Mouse (Mus musculus) heart, embryonic 15.5 days (tissue): Measurements from ENCODE around the gene Sdhc. TPM values are rescaled to one million over a fixed set of nuclear protein-coding genes. Genes with fewer than 3 reads are reported as not detected.
A peak's percentile ranks its signal among the peaks of the same experiment; 100 is the strongest.

Source experiments
- ATAC-seq: fragments of 200-750 bp; cut with Nextera tagmentation; replicated peaks from 2 replicates; pipeline ENCODE4 v1.8.0; 2017; ENCODE audit warnings: low read depth, moderate TSS enrichment; ENCODE audit not compliant: insufficient number of reproducible peaks, insufficient read depth, low FRiP score
- H3K27ac ChIP-seq: fragments of 300-500 bp; sonication (generic); 2 replicates; pipeline ENCODE4 v1.5.1; 2015; ENCODE audit warnings: mild to moderate bottlenecking, inconsistent platforms
- H3K27me3 ChIP-seq: fragments of 300-500 bp; sonication (generic); 2 replicates; pipeline ENCODE4 v1.6.1; 2015; ENCODE audit warnings: inconsistent platforms
- H3K36me3 ChIP-seq: fragments of 300-500 bp; sonication (generic); 2 replicates; pipeline ENCODE4 v1.6.1; 2015; ENCODE audit warnings: mild to moderate bottlenecking, inconsistent platforms
- H3K4me1 ChIP-seq: fragments of 300-500 bp; sonication (generic); replicated peaks from 2 replicates; pipeline ENCODE4 v1.6.1; 2015; ENCODE audit warnings: inconsistent platforms
- H3K4me2 ChIP-seq: fragments of 300-500 bp; sonication (generic); 2 replicates; pipeline ENCODE4 v1.6.1; 2015; ENCODE audit warnings: inconsistent platforms, mild to moderate bottlenecking, moderate library complexity
- H3K4me3 ChIP-seq: fragments of 300-500 bp; sonication (generic); 2 replicates; pipeline ENCODE4 v1.5.1; 2015; ENCODE audit warnings: mild to moderate bottlenecking, inconsistent platforms
- H3K9ac ChIP-seq: fragments of 300-500 bp; sonication (generic); 2 replicates; pipeline ENCODE4 v1.6.1; 2015; ENCODE audit warnings: mild to moderate bottlenecking, inconsistent platforms
- H3K9me3 ChIP-seq: fragments of 300-500 bp; sonication (generic); replicated peaks from 2 replicates; pipeline ENCODE4 v1.6.1; 2016; ENCODE audit warnings: inconsistent platforms
- WGBS: fragments of 180-500 bp; shearing (Covaris S2); methylation state at CpG from one replicate; pipeline ENCODE4 v1.1.7; 2015; ENCODE audit warnings: mixed read lengths; 5-methylcytosine and 5-hydroxymethylcytosine counted together
- polyA plus RNA-seq: library from polyadenylated mRNA; unstranded; fragments of >200 nt; fragmentation: Nextera tagmentation; extraction: Ambion mirVana; gene quantifications from 2 replicates; pipeline ENCODE4 v1.2.1, GENCODE M21; 2015

The Sdhc gene
- polyA plus RNA-seq, 1 experiment from 2014 or later: 563 TPM

GRCm38 (mm10) chr1:171189046-171189445, 38.6 kb upstream of the Sdhc start:
- Histone ChIP-seq H3K27me3 (no peaks in the 10 kb centered on the region; the same call in 1 of the 2 replicates), H3K9ac (peak overlapping the region; percentile 44), H3K4me2 (peak overlapping the region; percentile 51), H3K4me3 (no peak overlapping the region), H3K27ac (peak overlapping the region; percentile 95), H3K4me1 (peaks cover 60% of the 10 kb centered on the region), H3K36me3 (no peaks in the 10 kb centered on the region), H3K9me3 (no peaks in the 10 kb centered on the region)
- WGBS: 9% methylated on average over 8 of the region's 8 CpGs
- ATAC-seq: peak; percentile 71

GRCm38 (mm10) chr1:171187851-171188700, 37.7 kb upstream of the Sdhc start:
- peak overlapping the region; percentile 95 for H3K27ac ChIP-seq
- 68% methylated on average over 13 of the region's 13 CpGs for WGBS

GRCm38 (mm10) chr1:171185655-171186054, 35.3 kb upstream of the Sdhc start:
- Histone ChIP-seq H3K27ac (peak overlapping the region; percentile 66), H3K4me1 (peaks cover 49% of the 10 kb centered on the region), H3K4me2 (no peak overlapping the region), H3K4me3 (no peak overlapping the region), H3K36me3 (no peaks in the 10 kb centered on the region), H3K27me3 (no peaks in the 10 kb centered on the region), H3K9ac (no peak overlapping the region), H3K9me3 (no peaks in the 10 kb centered on the region)
- no peak for ATAC-seq
- 61% methylated on average over 8 of the region's 8 CpGs for WGBS

More at GRCm38 (mm10) chr1:171187851-171188700, 37.7 kb upstream of the Sdhc start:
- Histone ChIP-seq H3K9me3 (no peaks in the 10 kb centered on the region), H3K9ac (no peak overlapping the region), H3K4me1 (peaks cover 57% of the 10 kb centered on the region), H3K36me3 (no peaks in the 10 kb centered on the region), H3K4me2 (no peak overlapping the region), H3K27me3 (no peaks in the 10 kb centered on the region; the same call in 1 of the 2 replicates), H3K4me3 (no peak overlapping the region)
- ATAC-seq: no peak

- 54% methylated on average over 7 of the region's 7 CpGs for WGBS
- ATAC-seq: no peak
- Histone ChIP-seq H3K9ac (no peak overlapping the region), H3K4me3 (no peak overlapping the region), H3K9me3 (no peaks in the 10 kb centered on the region), H3K27me3 (no peaks in the 10 kb centered on the region), H3K27ac (peak overlapping the region; percentile 82), H3K4me2 (0 out of 2 replicates have a peak overlapping the region, but pooled peaks have one; percentile 24), H3K36me3 (no peaks in the 10 kb centered on the region), H3K4me1 (peaks cover 51% of the 10 kb centered on the region)
Measured at GRCm38 (mm10) chr1:171184314-171184713, 33.9 kb upstream of the Sdhc start.

GRCm38 (mm10) chr1:171183620-171184019, 33.2 kb upstream of the Sdhc start:
- Histone ChIP-seq H3K4me3 (no peak overlapping the region), H3K27me3 (no peaks in the 10 kb centered on the region), H3K9me3 (no peaks in the 10 kb centered on the region), H3K4me2 (peak overlapping the region; percentile 24), H3K9ac (no peak overlapping the region), H3K36me3 (no peaks in the 10 kb centered on the region), H3K4me1 (peaks cover 44% of the 10 kb centered on the region), H3K27ac (peak overlapping the region; percentile 82)
- 35% methylated on average over 3 of the region's 3 CpGs for WGBS
- peak; percentile 67 for ATAC-seq

- Histone ChIP-seq H3K27ac (peak overlapping the region; percentile 82; the same call in 1 of the 2 replicates), H3K4me2 (no peak overlapping the region), H3K9ac (no peak overlapping the region), H3K9me3 (no peaks in the 10 kb centered on the region), H3K4me1 (peaks cover 38% of the 10 kb centered on the region), H3K27me3 (no peaks in the 10 kb centered on the region), H3K4me3 (no peak overlapping the region), H3K36me3 (no peaks in the 10 kb centered on the region)
- no peak for ATAC-seq
- WGBS: 86% methylated on average over 3 of the region's 3 CpGs
Measured at GRCm38 (mm10) chr1:171183025-171183424, 32.6 kb upstream of the Sdhc start.

GRCm38 (mm10) chr1:171179487-171180171, 29.2 kb upstream of the Sdhc start:
- Histone ChIP-seq H3K4me3 (no peak overlapping the region), H3K36me3 (no peaks in the 10 kb centered on the region)

GRCm38 (mm10) chr1:171172779-171173178, 22.4 kb upstream of the Sdhc start:
- no peak overlapping the region for H3K27ac ChIP-seq
- H3K9me3 ChIP-seq: no peaks in the 10 kb centered on the region
- H3K4me3 ChIP-seq: no peak overlapping the region
- H3K27me3 ChIP-seq: no peaks in the 10 kb centered on the region
- no peak overlapping the region for H3K9ac ChIP-seq
- no peak overlapping the region for H3K4me2 ChIP-seq
- H3K4me1 ChIP-seq: peaks cover 11% of the 10 kb centered on the region
- 90% methylated on average over 8 of the region's 8 CpGs for WGBS
- no peaks in the 10 kb centered on the region for H3K36me3 ChIP-seq
- no peak for ATAC-seq

More at GRCm38 (mm10) chr1:171179487-171180171, 29.2 kb upstream of the Sdhc start:
- no peak overlapping the region for H3K4me2 ChIP-seq
- 56% methylated on average over 5 of the region's 5 CpGs for WGBS
- no peaks in the 10 kb centered on the region for H3K9me3 ChIP-seq
- no peaks in the 10 kb centered on the region for H3K27me3 ChIP-seq
- H3K4me1 ChIP-seq: peaks cover 19% of the 10 kb centered on the region
- 0 out of 2 replicates have a peak, but pooled peaks have one; percentile 45 for ATAC-seq
- H3K27ac ChIP-seq: 0 out of 2 replicates have a peak overlapping the region, but pooled peaks have one; percentile 26
- no peak overlapping the region for H3K9ac ChIP-seq

- WGBS: 21% methylated on average over 3 of the region's 3 CpGs
- peak; percentile 62 for ATAC-seq
- Histone ChIP-seq H3K27ac (peak overlapping the region; percentile 77), H3K9ac (no peak overlapping the region), H3K4me3 (no peak overlapping the region), H3K4me2 (no peak overlapping the region), H3K36me3 (no peaks in the 10 kb centered on the region), H3K4me1 (peaks cover 11% of the 10 kb centered on the region), H3K27me3 (no peaks in the 10 kb centered on the region), H3K9me3 (no peaks in the 10 kb centered on the region)
Measured at GRCm38 (mm10) chr1:171171138-171171537, 20.7 kb upstream of the Sdhc start.

GRCm38 (mm10) chr1:171169913-171170312, 19.5 kb upstream of the Sdhc start:
- WGBS: 40% methylated on average over 3 of the region's 3 CpGs
- Histone ChIP-seq H3K4me1 (peaks cover 11% of the 10 kb centered on the region), H3K9ac (no peak overlapping the region), H3K4me3 (no peak overlapping the region), H3K4me2 (no peak overlapping the region), H3K9me3 (no peaks in the 10 kb centered on the region), H3K27me3 (no peaks in the 10 kb centered on the region), H3K36me3 (no peaks in the 10 kb centered on the region), H3K27ac (no peak overlapping the region)
- ATAC-seq: no peak

- Histone ChIP-seq H3K36me3 (no peaks in the 10 kb centered on the region), H3K4me3 (no peak overlapping the region), H3K27me3 (no peaks in the 10 kb centered on the region), H3K4me2 (no peak overlapping the region), H3K9ac (no peak overlapping the region), H3K9me3 (no peaks in the 10 kb centered on the region), H3K27ac (no peak overlapping the region), H3K4me1 (peaks cover 11% of the 10 kb centered on the region)
- no peak for ATAC-seq
- WGBS: 79% methylated on average over 12 of the region's 12 CpGs
Measured at GRCm38 (mm10) chr1:171168906-171169305, 18.5 kb upstream of the Sdhc start.
